Mouse (Mus musculus): ENCODE data around the gene Mrps10. TPM values are rescaled to one million over a fixed set of nuclear protein-coding genes. Genes with fewer than 3 reads are reported as not detected.
A peak's percentile ranks its signal among the peaks of the same experiment; 100 is the strongest.

The Mrps10 gene
- polyA plus RNA-seq, 1 experiment from 2014 or later, result 89.9 TPM

DNA sequence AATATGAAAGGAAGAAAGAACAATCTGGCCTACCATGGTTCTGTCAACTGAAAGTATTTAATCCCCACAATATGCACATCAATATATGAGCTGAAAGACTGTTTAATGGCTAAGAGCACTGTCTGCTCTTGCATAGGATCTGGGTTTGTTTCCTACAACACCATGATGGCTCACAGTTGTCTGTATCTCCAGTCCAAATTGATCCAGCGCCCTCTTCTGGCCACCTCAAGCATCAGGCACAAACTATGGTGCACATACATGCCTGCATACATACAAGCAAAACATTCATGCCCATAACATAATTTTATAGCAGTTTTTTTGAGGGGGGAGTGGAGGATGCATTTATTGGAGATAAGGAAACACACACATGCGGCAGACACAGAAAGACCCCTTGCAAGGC, 25.6 kb upstream of the Mrps10 start:
- DNase-seq (ENCODE audit: low spot score), result no peak
- no peak overlapping the region for H3K4me3 ChIP-seq
- H3K4me1 ChIP-seq, result no peaks in the 10 kb centered on the region; the same call in 1 of the 2 replicates
- no peak overlapping the region for H3K27ac ChIP-seq
- H3K9me3 ChIP-seq (replicated peaks), result 0 out of 2 replicates have a peak, but pooled peaks cover under 1% of the 10 kb centered on the region
- peaks cover 91% of the 10 kb centered on the region for H3K36me3 ChIP-seq
- no peaks in the 10 kb centered on the region for H3K27me3 ChIP-seq (ENCODE audit: low read depth, poor library complexity, severe bottlenecking)
- WGBS, result 87% methylated on average over 2 of the region's 2 CpGs

DNA sequence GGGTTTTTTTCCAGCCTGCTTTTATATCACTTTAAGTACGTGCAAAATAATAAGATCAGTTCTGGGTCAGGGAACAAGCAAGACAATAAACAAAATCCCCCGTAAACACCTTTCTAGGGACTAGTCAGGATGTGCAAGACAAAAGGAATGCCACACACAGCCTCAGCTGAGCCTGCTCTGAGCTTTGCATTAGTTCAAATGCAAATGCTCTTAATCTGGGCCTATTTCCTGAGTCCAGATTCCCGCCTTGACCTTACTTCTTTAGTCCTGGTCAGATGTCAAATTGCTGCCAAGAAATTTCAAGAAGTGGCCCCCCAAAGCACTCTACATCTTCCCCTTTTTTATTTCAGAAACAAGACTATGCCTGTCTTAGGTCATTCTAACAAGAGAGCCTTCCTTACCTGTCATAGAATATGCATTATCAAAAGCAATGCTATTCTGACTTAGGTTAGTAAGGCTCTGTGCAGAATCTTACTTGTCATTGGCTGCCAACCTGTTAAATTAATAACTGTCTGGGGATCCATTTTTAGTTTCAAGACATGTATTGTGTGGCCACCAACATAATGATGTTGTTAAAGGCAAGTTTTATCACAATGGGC, 18.9 kb upstream of the Mrps10 start:
- WGBS, result 91% methylated on average over 3 of the region's 3 CpGs
- no peak for DNase-seq (ENCODE audit: low spot score)
- H3K27me3 ChIP-seq (ENCODE audit: low read depth, poor library complexity, severe bottlenecking), result no peaks in the 10 kb centered on the region
- H3K9me3 ChIP-seq (replicated peaks), result peaks cover 18% of the 10 kb centered on the region; the same call in 1 of the 2 replicates
- peaks cover 97% of the 10 kb centered on the region for H3K36me3 ChIP-seq
- no peak overlapping the region for H3K4me3 ChIP-seq
- no peak overlapping the region for H3K27ac ChIP-seq
- H3K4me1 ChIP-seq, result no peaks in the 10 kb centered on the region

DNA sequence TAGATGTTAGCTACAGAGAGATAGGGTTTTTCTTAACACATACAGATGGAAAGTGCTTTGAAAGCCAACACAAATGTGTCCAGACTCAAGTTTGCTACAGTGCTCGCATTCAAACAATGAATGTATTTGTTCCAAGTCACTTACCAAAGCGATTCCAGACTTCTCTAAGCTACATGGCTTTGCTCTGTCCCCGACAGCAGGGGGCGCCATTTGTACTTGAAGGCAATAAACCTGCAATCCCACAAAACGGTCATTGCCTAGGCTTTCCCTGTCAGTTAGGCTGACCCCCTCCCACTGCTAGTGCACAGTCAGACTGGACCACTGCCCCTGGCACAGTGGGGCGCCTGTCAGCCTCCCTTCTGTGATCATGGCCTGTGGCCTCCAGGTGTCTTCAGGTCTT, 8.7 kb upstream of the Mrps10 start:
- H3K4me3 ChIP-seq, result no peak overlapping the region
- DNase-seq (ENCODE audit: low spot score), result peak; percentile 60
- 55% methylated on average over 6 of the region's 6 CpGs for WGBS
- no peaks in the 10 kb centered on the region for H3K9me3 ChIP-seq (replicated peaks)
- H3K27ac ChIP-seq, result no peak overlapping the region
- peaks cover 57% of the 10 kb centered on the region for H3K36me3 ChIP-seq
- no peaks in the 10 kb centered on the region for H3K4me1 ChIP-seq
- H3K27me3 ChIP-seq (ENCODE audit: low read depth, poor library complexity, severe bottlenecking), result no peaks in the 10 kb centered on the region

- Histone ChIP-seq H3K27me3 (ENCODE audit: low read depth, poor library complexity, severe bottlenecking) (0 out of 2 replicates have a peak, but pooled peaks cover 3% of the 10 kb centered on the region), H3K4me1 (no peaks in the 10 kb centered on the region), H3K36me3 (peaks cover 43% of the 10 kb centered on the region), H3K9me3 (replicated peaks) (no peaks in the 10 kb centered on the region), H3K27ac (no peak overlapping the region), H3K4me3 (no peak overlapping the region)
- DNase-seq (ENCODE audit: low spot score), result no peak
- 86% methylated on average over 11 of the region's 11 CpGs for WGBS
These were observed 7.3 kb upstream of the Mrps10 start for GRCm38 (mm10) chr17:47361343-47361742.

- Histone ChIP-seq H3K4me1 (peaks cover 8% of the 10 kb centered on the region), H3K9me3 (replicated peaks) (no peaks in the 10 kb centered on the region), H3K27me3 (ENCODE audit: low read depth, poor library complexity, severe bottlenecking) (peaks cover 13% of the 10 kb centered on the region; the same call in 1 of the 2 replicates), H3K4me3 (peak overlapping the region; percentile 86), H3K36me3 (peaks cover 23% of the 10 kb centered on the region), H3K27ac (peak overlapping the region; percentile 87)
- WGBS, result 3% methylated on average over 20 of the region's 20 CpGs
- DNase-seq (ENCODE audit: low spot score), result no peak
These were observed 378 bp downstream of the Mrps10 start for GRCm38 (mm10) chr17:47369087-47369443.

- H3K4me1 ChIP-seq, result peaks cover 8% of the 10 kb centered on the region
- no peaks in the 10 kb centered on the region for H3K9me3 ChIP-seq (replicated peaks)
- WGBS, result 26% methylated on average over 4 of the region's 4 CpGs
- H3K27me3 ChIP-seq (ENCODE audit: low read depth, poor library complexity, severe bottlenecking), result peaks cover 10% of the 10 kb centered on the region; the same call in 1 of the 2 replicates
- peak; percentile 70 for DNase-seq (ENCODE audit: low spot score)
- no peak overlapping the region for H3K27ac ChIP-seq
- H3K36me3 ChIP-seq, result peaks cover 47% of the 10 kb centered on the region
- H3K4me3 ChIP-seq, result no peak overlapping the region
These were observed 2.8 kb downstream of the Mrps10 start for GRCm38 (mm10) chr17:47371451-47371850.

DNA sequence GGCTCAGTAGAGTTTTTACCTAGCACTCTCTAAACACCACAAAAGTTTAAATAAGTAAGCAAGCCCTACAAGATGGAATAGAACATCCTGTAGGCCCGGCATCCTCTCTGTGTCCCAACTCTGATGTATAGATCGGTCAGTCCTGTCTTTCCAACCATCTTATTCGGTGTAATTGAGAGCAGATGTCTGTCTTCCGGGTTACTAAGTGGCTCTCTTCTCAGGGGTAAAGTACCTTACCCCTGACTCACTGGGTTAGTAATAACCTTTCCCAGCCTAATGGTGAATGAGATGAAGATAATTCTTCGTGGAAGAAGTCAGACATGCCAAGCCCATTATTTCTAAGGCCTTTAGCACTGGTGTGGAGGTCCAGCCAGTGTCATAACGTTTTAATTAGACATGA, 5.3 kb downstream of the Mrps10 start:
- H3K4me1 ChIP-seq, result peaks cover 8% of the 10 kb centered on the region
- H3K27me3 ChIP-seq (ENCODE audit: low read depth, poor library complexity, severe bottlenecking), result no peaks in the 10 kb centered on the region
- 58% methylated on average over 6 of the region's 6 CpGs for WGBS

GRCm38 (mm10) chr17:47376779-47377280, 8.1 kb downstream of the Mrps10 start:
- no peak overlapping the region for H3K4me3 ChIP-seq
- 94% methylated on average over 6 of the region's 6 CpGs for WGBS
- no peaks in the 10 kb centered on the region for H3K27me3 ChIP-seq (ENCODE audit: low read depth, poor library complexity, severe bottlenecking)
- peaks cover 98% of the 10 kb centered on the region for H3K36me3 ChIP-seq
- no peak overlapping the region for H3K27ac ChIP-seq
- DNase-seq (ENCODE audit: low spot score), result no peak
- no peaks in the 10 kb centered on the region for H3K4me1 ChIP-seq
- H3K9me3 ChIP-seq (replicated peaks), result no peaks in the 10 kb centered on the region

More for the DNA sequence above, 5.3 kb downstream of the Mrps10 start:
- no peak overlapping the region for H3K27ac ChIP-seq
- H3K36me3 ChIP-seq, result peaks cover 71% of the 10 kb centered on the region
- DNase-seq (ENCODE audit: low spot score), result no peak
- H3K9me3 ChIP-seq (replicated peaks), result no peaks in the 10 kb centered on the region
- no peak overlapping the region for H3K4me3 ChIP-seq

GRCm38 (mm10) chr17:47378133-47378532, 9.4 kb downstream of the Mrps10 start:
- no peak for DNase-seq (ENCODE audit: low spot score)
- Histone ChIP-seq H3K9me3 (replicated peaks) (no peaks in the 10 kb centered on the region), H3K4me1 (no peaks in the 10 kb centered on the region), H3K27me3 (ENCODE audit: low read depth, poor library complexity, severe bottlenecking) (no peaks in the 10 kb centered on the region), H3K36me3 (peaks cover 91% of the 10 kb centered on the region), H3K4me3 (no peak overlapping the region), H3K27ac (no peak overlapping the region)
- 82% methylated on average over 15 of the region's 15 CpGs for WGBS

DNA sequence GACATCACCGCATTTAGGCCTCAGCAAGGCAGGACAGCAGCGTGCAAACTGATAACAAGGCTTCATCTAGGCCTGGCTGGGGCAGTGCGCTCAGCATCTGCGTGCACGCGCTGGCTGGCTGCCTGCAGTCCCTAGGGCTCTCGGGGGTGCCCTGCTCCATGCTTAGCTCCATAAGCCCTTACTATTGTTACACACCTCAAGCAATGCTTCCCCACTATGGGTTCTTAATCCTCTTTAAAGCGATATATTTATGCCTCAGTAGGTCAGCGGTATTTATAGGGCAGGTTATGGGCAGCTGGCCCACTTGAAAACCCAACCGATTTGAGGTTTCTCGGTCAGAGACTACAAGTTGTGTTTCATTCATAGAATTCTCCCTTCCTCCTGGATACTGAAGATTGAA, 13.2 kb downstream of the Mrps10 start:
- DNase-seq (ENCODE audit: low spot score), result no peak
- 81% methylated on average over 11 of the region's 11 CpGs for whole genome bisulfite sequencing
- Histone ChIP-seq H3K9me3 (replicated peaks) (no peaks in the 10 kb centered on the region), H3K4me1 (peaks cover 8% of the 10 kb centered on the region), H3K36me3 (peaks cover 59% of the 10 kb centered on the region), H3K27ac (no peak overlapping the region), H3K27me3 (ENCODE audit: low read depth, poor library complexity, severe bottlenecking) (no peaks in the 10 kb centered on the region), H3K4me3 (no peak overlapping the region)

GRCm38 (mm10) chr17:47383266-47383665, 14.6 kb downstream of the Mrps10 start:
- H3K4me3 ChIP-seq, result no peak overlapping the region
- H3K27me3 ChIP-seq (ENCODE audit: low read depth, poor library complexity, severe bottlenecking), result no peaks in the 10 kb centered on the region
- no peak overlapping the region for H3K27ac ChIP-seq
- peaks cover 8% of the 10 kb centered on the region for H3K4me1 ChIP-seq
- no peak for DNase-seq (ENCODE audit: low spot score)
- peaks cover 45% of the 10 kb centered on the region for H3K36me3 ChIP-seq
- H3K9me3 ChIP-seq (replicated peaks), result no peaks in the 10 kb centered on the region
- 91% methylated on average over 4 of the region's 4 CpGs for WGBS

GRCm38 (mm10) chr17:47384064-47384463, 15.4 kb downstream of the Mrps10 start:
- DNase-seq (ENCODE audit: low spot score), result no peak
- Histone ChIP-seq H3K4me3 (no peak overlapping the region), H3K4me1 (peaks cover 8% of the 10 kb centered on the region), H3K36me3 (peaks cover 38% of the 10 kb centered on the region), H3K27me3 (ENCODE audit: low read depth, poor library complexity, severe bottlenecking) (no peaks in the 10 kb centered on the region), H3K27ac (no peak overlapping the region), H3K9me3 (replicated peaks) (no peaks in the 10 kb centered on the region)
- WGBS, result 88% methylated on average over 3 of the region's 3 CpGs

GRCm38 (mm10) chr17:47385145-47385544, 16.5 kb downstream of the Mrps10 start, which contains the start of gene Guca1b:
Gene Guca1b (plus strand): TSS chr17:47385393.
- 36% methylated on average over 10 of the region's 10 CpGs for WGBS
- DNase-seq (ENCODE audit: low spot score), result no peak

More at GRCm38 (mm10) chr17:47385145-47385544, 16.5 kb downstream of the Mrps10 start, which contains the start of gene Guca1b:
- Histone ChIP-seq H3K36me3 (peaks cover 27% of the 10 kb centered on the region), H3K9me3 (replicated peaks) (no peaks in the 10 kb centered on the region), H3K4me3 (no peak within 1 kb of the TSS), H3K4me1 (peaks cover 8% of the 10 kb centered on the region), H3K27me3 (ENCODE audit: low read depth, poor library complexity, severe bottlenecking) (no peaks in the 10 kb centered on the region), H3K27ac (no peak within 1 kb of the TSS)

All from limb, embryonic 10.5 days (tissue).